Mouse (Mus musculus): Measurements from ENCODE around the gene Lyl1. TPM values are rescaled to one million over a fixed set of nuclear protein-coding genes. Genes with fewer than 3 reads are reported as not detected.

Lyl1 gene
- polyA plus RNA-seq, 1 experiment from 2014 or later = 1.3 TPM

- H3K9me3 ChIP-seq (ENCODE audit: control insufficient read depth, low read length) = no peaks in the 10 kb centered on the region
- H3K27ac ChIP-seq (ENCODE audit: low read depth, low read length) = no peak overlapping the region
- H3K4me1 ChIP-seq (ENCODE audit: control insufficient read depth, insufficient read depth, low read length) = no peaks in the 10 kb centered on the region
- H3K36me3 ChIP-seq (ENCODE audit: control insufficient read depth, insufficient read depth, low read length) = peaks cover 30% of the 10 kb centered on the region
- peaks cover 10% of the 10 kb centered on the region for H3K27me3 ChIP-seq (ENCODE audit: control insufficient read depth, insufficient read depth, low read length)
- 91% methylated on average over 14 of the region's 14 CpGs for WGBS
- H3K4me2 ChIP-seq (ENCODE audit: low read depth, low read length) = no peak overlapping the region
- H3K9ac ChIP-seq (replicated peaks; ENCODE audit: low read depth, low read length) = no peak overlapping the region
- no peak overlapping the region for H3K4me3 ChIP-seq (ENCODE audit: low read depth, low read length)
- ATAC-seq (ENCODE audit: low read depth) = 0 out of 2 replicates have a peak, but pooled peaks have one; percentile 6
These were observed 3.8 kb upstream of the Lyl1 start for GRCm38 (mm10) chr8:84697166-84698130.

- Histone ChIP-seq H3K4me3 (ENCODE audit: low read depth, low read length) (no peak overlapping the region), H3K4me1 (ENCODE audit: control insufficient read depth, insufficient read depth, low read length) (no peaks in the 10 kb centered on the region), H3K9ac (replicated peaks; ENCODE audit: low read depth, low read length) (no peak overlapping the region), H3K27ac (ENCODE audit: low read depth, low read length) (no peak overlapping the region), H3K4me2 (ENCODE audit: low read depth, low read length) (no peak overlapping the region), H3K36me3 (ENCODE audit: control insufficient read depth, insufficient read depth, low read length) (peaks cover 28% of the 10 kb centered on the region), H3K9me3 (ENCODE audit: control insufficient read depth, low read length) (no peaks in the 10 kb centered on the region), H3K27me3 (ENCODE audit: control insufficient read depth, insufficient read depth, low read length) (peaks cover 18% of the 10 kb centered on the region)
- WGBS = 94% methylated on average over 5 of the region's 5 CpGs
- no peak for ATAC-seq (ENCODE audit: low read depth)
These were observed 3.0 kb upstream of the Lyl1 start for GRCm38 (mm10) chr8:84698288-84698687.

- Histone ChIP-seq H3K4me1 (ENCODE audit: control insufficient read depth, insufficient read depth, low read length) (no peaks in the 10 kb centered on the region), H3K27ac (ENCODE audit: low read depth, low read length) (no peak overlapping the region), H3K9me3 (ENCODE audit: control insufficient read depth, low read length) (no peaks in the 10 kb centered on the region), H3K4me3 (ENCODE audit: low read depth, low read length) (no peak overlapping the region), H3K9ac (replicated peaks; ENCODE audit: low read depth, low read length) (no peak overlapping the region), H3K36me3 (ENCODE audit: control insufficient read depth, insufficient read depth, low read length) (peaks cover 26% of the 10 kb centered on the region), H3K27me3 (ENCODE audit: control insufficient read depth, insufficient read depth, low read length) (peaks cover 22% of the 10 kb centered on the region), H3K4me2 (ENCODE audit: low read depth, low read length) (no peak overlapping the region)
- WGBS = 89% methylated on average over 9 of the region's 9 CpGs
- no peak for ATAC-seq (ENCODE audit: low read depth)
These were observed 2.3 kb upstream of the Lyl1 start for GRCm38 (mm10) chr8:84698929-84699401.

GRCm38 (mm10) chr8:84699861-84700322 lies 1.4 kb upstream of the Lyl1 start:
- H3K27me3 ChIP-seq (ENCODE audit: control insufficient read depth, insufficient read depth, low read length) = peaks cover 26% of the 10 kb centered on the region
- 58% methylated on average over 7 of the region's 7 CpGs for WGBS
- H3K9me3 ChIP-seq (ENCODE audit: control insufficient read depth, low read length) = no peaks in the 10 kb centered on the region
- no peak overlapping the region for H3K27ac ChIP-seq (ENCODE audit: low read depth, low read length)
- no peak for ATAC-seq (ENCODE audit: low read depth)
- no peaks in the 10 kb centered on the region for H3K4me1 ChIP-seq (ENCODE audit: control insufficient read depth, insufficient read depth, low read length)
- H3K36me3 ChIP-seq (ENCODE audit: control insufficient read depth, insufficient read depth, low read length) = peaks cover 26% of the 10 kb centered on the region
- H3K4me2 ChIP-seq (ENCODE audit: low read depth, low read length) = no peak overlapping the region
- H3K9ac ChIP-seq (replicated peaks; ENCODE audit: low read depth, low read length) = no peak overlapping the region
- no peak overlapping the region for H3K4me3 ChIP-seq (ENCODE audit: low read depth, low read length)

GRCm38 (mm10) chr8:84700526-84700925 lies 731 bp upstream of the Lyl1 start:
- H3K9ac ChIP-seq (replicated peaks; ENCODE audit: low read depth, low read length) = no peak overlapping the region

GRCm38 (mm10) chr8:84702561-84702960 lies 1.3 kb downstream of the Lyl1 start:
- Histone ChIP-seq H3K36me3 (ENCODE audit: control insufficient read depth, insufficient read depth, low read length) (peaks cover 13% of the 10 kb centered on the region; the same call in 1 of the 2 replicates), H3K9ac (replicated peaks; ENCODE audit: low read depth, low read length) (no peak overlapping the region), H3K27ac (ENCODE audit: low read depth, low read length) (no peak overlapping the region), H3K9me3 (ENCODE audit: control insufficient read depth, low read length) (no peaks in the 10 kb centered on the region), H3K27me3 (ENCODE audit: control insufficient read depth, insufficient read depth, low read length) (peaks cover 29% of the 10 kb centered on the region), H3K4me3 (ENCODE audit: low read depth, low read length) (no peak overlapping the region), H3K4me2 (ENCODE audit: low read depth, low read length) (no peak overlapping the region), H3K4me1 (ENCODE audit: control insufficient read depth, insufficient read depth, low read length) (peaks cover 16% of the 10 kb centered on the region)
- ATAC-seq (ENCODE audit: low read depth) = no peak
- 73% methylated on average over 9 of the region's 9 CpGs for WGBS

More at GRCm38 (mm10) chr8:84700526-84700925, 731 bp upstream of the Lyl1 start:
- 85% methylated on average over 5 of the region's 5 CpGs for WGBS
- Histone ChIP-seq H3K4me3 (ENCODE audit: low read depth, low read length) (no peak overlapping the region), H3K4me1 (ENCODE audit: control insufficient read depth, insufficient read depth, low read length) (0 out of 2 replicates have a peak, but pooled peaks cover 4% of the 10 kb centered on the region), H3K4me2 (ENCODE audit: low read depth, low read length) (no peak overlapping the region), H3K27me3 (ENCODE audit: control insufficient read depth, insufficient read depth, low read length) (peaks cover 27% of the 10 kb centered on the region), H3K9me3 (ENCODE audit: control insufficient read depth, low read length) (no peaks in the 10 kb centered on the region), H3K27ac (ENCODE audit: low read depth, low read length) (no peak overlapping the region), H3K36me3 (ENCODE audit: control insufficient read depth, insufficient read depth, low read length) (peaks cover 26% of the 10 kb centered on the region)
- ATAC-seq (ENCODE audit: low read depth) = no peak

- H3K4me3 ChIP-seq (ENCODE audit: low read depth, low read length) = no peak overlapping the region
- H3K4me2 ChIP-seq (ENCODE audit: low read depth, low read length) = no peak overlapping the region
- H3K27ac ChIP-seq (ENCODE audit: low read depth, low read length) = no peak overlapping the region
- no peak for ATAC-seq (ENCODE audit: low read depth)
- WGBS = 74% methylated on average over 6 of the region's 6 CpGs
- H3K4me1 ChIP-seq (ENCODE audit: control insufficient read depth, insufficient read depth, low read length) = peaks cover 19% of the 10 kb centered on the region
- H3K9me3 ChIP-seq (ENCODE audit: control insufficient read depth, low read length) = no peaks in the 10 kb centered on the region
- H3K9ac ChIP-seq (replicated peaks; ENCODE audit: low read depth, low read length) = no peak overlapping the region
- H3K27me3 ChIP-seq (ENCODE audit: control insufficient read depth, insufficient read depth, low read length) = peaks cover 31% of the 10 kb centered on the region
- H3K36me3 ChIP-seq (ENCODE audit: control insufficient read depth, insufficient read depth, low read length) = peaks cover 11% of the 10 kb centered on the region; the same call in 1 of the 2 replicates
These were observed 1.8 kb downstream of the Lyl1 start for GRCm38 (mm10) chr8:84702963-84703465.

GRCm38 (mm10) chr8:84703466-84704249 lies 2.4 kb downstream of the Lyl1 start:
- H3K4me1 ChIP-seq (ENCODE audit: control insufficient read depth, insufficient read depth, low read length) = peaks cover 19% of the 10 kb centered on the region
- no peak overlapping the region for H3K4me3 ChIP-seq (ENCODE audit: low read depth, low read length)
- 9% methylated on average over 38 of the region's 38 CpGs for WGBS
- peaks cover 31% of the 10 kb centered on the region for H3K27me3 ChIP-seq (ENCODE audit: control insufficient read depth, insufficient read depth, low read length)
- H3K9me3 ChIP-seq (ENCODE audit: control insufficient read depth, low read length) = no peaks in the 10 kb centered on the region
- H3K4me2 ChIP-seq (ENCODE audit: low read depth, low read length) = peak overlapping the region; percentile 20; the same call in 1 of the 2 replicates
- peak overlapping the region; percentile 25; the same call in 1 of the 2 replicates for H3K9ac ChIP-seq (replicated peaks; ENCODE audit: low read depth, low read length)
- H3K27ac ChIP-seq (ENCODE audit: low read depth, low read length) = peak overlapping the region; percentile 50; the same call in 1 of the 2 replicates
- no peak for ATAC-seq (ENCODE audit: low read depth)
- 0 out of 2 replicates have a peak, but pooled peaks cover 6% of the 10 kb centered on the region for H3K36me3 ChIP-seq (ENCODE audit: control insufficient read depth, insufficient read depth, low read length)

Data from neural tube, embryonic 14.5 days (tissue).